Mouse (Mus musculus) megakaryocyte, embryonic 14.5 days (primary cell): ENCODE data around the gene Msrb1.

Source experiments
- FLI1 ChIP-seq: IDR thresholded peaks from 2 replicates; pipeline ENCODE4 v1.6.1; 2012; ENCODE audit warnings: low read length, inconsistent platforms, mixed read lengths
- GATA1 ChIP-seq: IDR thresholded peaks from 3 replicates; pipeline ENCODE4 v1.6.1; 2012; ENCODE audit warnings: mixed read lengths, low read length, inconsistent platforms, borderline replicate concordance

DNA sequence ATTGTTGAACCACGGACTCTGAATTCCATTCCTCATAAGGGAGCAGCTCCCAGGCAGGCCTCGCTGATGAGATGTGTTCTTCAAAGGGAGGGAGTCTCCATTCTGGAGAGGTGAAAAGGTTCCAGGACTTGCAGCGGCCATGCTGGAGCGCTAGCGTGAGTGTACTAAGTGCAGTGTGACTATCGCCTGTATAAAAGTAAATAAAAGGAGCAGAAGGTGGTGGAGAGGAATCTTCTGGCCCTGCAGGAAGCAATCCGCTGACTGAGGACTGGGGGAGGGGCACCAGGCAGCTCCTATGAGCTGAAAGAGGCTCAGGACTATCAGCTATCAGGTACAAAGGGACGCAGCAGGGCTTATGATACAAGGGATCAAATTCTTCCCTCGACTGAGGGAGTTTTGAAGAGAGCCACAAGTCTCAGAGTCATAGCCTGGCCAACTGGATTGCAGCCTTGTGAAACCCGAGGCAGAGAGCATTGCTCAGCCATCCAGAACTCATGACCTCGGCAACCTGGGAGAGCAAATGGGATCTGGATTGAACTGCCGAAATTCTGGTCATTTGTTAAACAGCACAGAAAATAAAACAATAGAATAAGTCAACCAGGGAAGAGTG lies 29.9 kb downstream of the Msrb1 start:
- no peak for TF ChIP-seq GATA1
- no peak for TF ChIP-seq FLI1
